Mouse (Mus musculus): Measurements from ENCODE around the gene 1700013G24Rik.

- no peak for TF ChIP-seq CTCF (IDR thresholded peaks at IDR 0.05; ENCODE audit: low read depth)
- no peak for TF ChIP-seq EP300 (optimal IDR thresholded peaks at IDR 0.05)
These were observed 13.9 kb downstream of the 1700013G24Rik start for GRCm38 (mm10) chr4:137466991-137467390.

Data from stomach, postnatal 0 days (tissue).